Mouse (Mus musculus) testis, adult 2 months (tissue): Measurements from ENCODE around the gene Speg.

Experiments
- CTCF ChIP-seq: fragments of 200-500 bp; IDR thresholded peaks from 2 replicates; pipeline ENCODE4 v1.5.1; 2012; ENCODE audit warnings: low read depth, mild to moderate bottlenecking, inconsistent platforms, low read length, moderate library complexity; ENCODE audit not compliant: control insufficient read depth, insufficient read depth, insufficient replicate concordance
- POLR2A ChIP-seq: fragments of 200-500 bp; IDR thresholded peaks from 2 replicates; pipeline ENCODE4 v1.6.1; 2012; ENCODE audit warnings: low read depth, mild to moderate bottlenecking, inconsistent platforms, low read length, moderate library complexity; ENCODE audit not compliant: control insufficient read depth

DNA sequence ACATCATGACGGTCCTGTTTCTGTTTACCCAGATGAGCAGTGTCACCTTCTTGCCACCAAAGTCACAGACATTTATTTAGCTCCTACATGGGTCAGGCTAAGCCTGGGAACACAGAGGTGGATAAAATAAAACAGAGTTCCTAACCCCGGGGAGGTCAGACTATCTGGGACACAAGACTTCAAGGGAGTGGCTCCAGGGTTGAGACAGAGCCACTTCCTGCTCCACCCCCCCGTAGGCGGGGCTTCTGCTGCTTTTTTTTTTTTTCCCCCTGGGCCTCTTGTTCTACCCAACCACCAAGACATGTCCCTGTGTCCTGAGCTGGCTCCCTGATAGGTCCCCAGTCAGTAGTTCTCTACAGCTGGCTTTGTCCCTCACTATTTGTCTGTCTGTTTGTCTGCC is 13.3 kb upstream of the Speg start:
- TF ChIP-seq POLR2A (no peak), CTCF (no peak)
